Mouse (Mus musculus): ENCODE measurements at regions not wholly inside any gene's neighbourhood (a gene's known extent, or its start where the extent isn't known, plus 50 kb on each side); places are given as distances from the start of the nearest gene placed in this dataset.

DNA sequence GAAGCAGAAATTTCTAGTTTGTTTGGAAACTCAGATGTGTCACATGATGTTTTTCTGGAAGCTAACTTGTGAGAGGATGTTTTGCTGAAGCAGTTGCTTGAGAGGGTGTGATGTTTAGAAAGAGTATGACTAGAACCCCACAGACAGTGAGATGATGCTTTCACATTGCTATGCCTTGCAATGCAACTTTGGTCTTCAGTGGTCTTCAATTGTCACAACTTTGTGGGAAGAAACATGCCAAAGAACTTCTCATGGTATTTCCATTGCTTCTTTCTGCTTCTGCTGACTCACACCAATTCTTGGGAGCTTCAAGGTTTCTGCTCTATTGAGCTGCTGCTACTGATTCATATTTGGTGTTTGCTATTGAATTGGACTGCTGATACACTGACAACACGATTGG lies 365.3 kb upstream of the Tmem229a start:
- H3K27ac ChIP-seq (replicated peaks; ENCODE audit: low read depth, low read length) = no peak overlapping the region
- H3K9me3 ChIP-seq (ENCODE audit: control insufficient read depth, low read length) = no peaks in the 10 kb centered on the region
- H3K9ac ChIP-seq (replicated peaks; ENCODE audit: low read length) = no peak overlapping the region
- H3K4me2 ChIP-seq (ENCODE audit: low read length) = no peak overlapping the region
- DNase-seq (no peak), ATAC-seq (ENCODE audit: low FRiP score, low TSS enrichment) (no peak)
- no peaks in the 10 kb centered on the region for H3K27me3 ChIP-seq (ENCODE audit: control insufficient read depth, insufficient read depth, low read length)
- H3K4me1 ChIP-seq (ENCODE audit: control insufficient read depth, insufficient read depth, low read length) = no peaks in the 10 kb centered on the region
- 75% methylated on average over 1 of the region's 1 CpGs for WGBS
- H3K4me3 ChIP-seq (replicated peaks; ENCODE audit: low read depth, low read length) = no peak overlapping the region
- no peaks in the 10 kb centered on the region for H3K36me3 ChIP-seq (ENCODE audit: control insufficient read depth, insufficient read depth, low read length)

DNA sequence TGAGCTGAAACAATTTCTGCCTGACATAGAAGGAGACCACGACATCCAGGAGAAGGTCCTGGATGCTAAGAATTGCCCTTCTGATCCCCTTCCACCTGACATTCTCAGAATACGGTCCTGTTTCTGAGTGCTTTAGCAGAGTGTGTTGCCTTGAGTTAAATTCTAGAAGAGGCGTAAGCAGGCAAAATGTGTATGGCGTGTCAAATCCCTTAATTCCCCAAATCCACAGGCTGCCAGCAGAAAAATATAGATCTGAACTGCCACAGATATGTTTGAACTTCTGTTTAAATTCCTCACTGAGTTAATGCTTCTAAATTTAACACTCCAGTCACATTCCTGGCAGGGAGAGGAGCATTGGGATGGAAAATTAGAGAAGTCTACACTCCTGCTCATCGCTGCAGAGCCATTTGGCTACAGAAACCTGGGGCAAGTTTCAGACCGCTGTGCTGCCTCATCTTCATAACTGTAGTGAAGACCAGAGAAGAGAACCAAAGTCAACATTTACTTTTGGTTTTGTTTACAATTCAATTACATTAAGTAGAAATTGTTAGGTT lies 364.3 kb upstream of the Tmem229a start:
- ATAC-seq (ENCODE audit: low FRiP score, low TSS enrichment) (no peak), DNase-seq (peak; percentile 2)
- Histone ChIP-seq H3K27me3 (ENCODE audit: control insufficient read depth, insufficient read depth, low read length) (no peaks in the 10 kb centered on the region), H3K4me1 (ENCODE audit: control insufficient read depth, insufficient read depth, low read length) (no peaks in the 10 kb centered on the region), H3K9ac (replicated peaks; ENCODE audit: low read length) (no peak overlapping the region), H3K27ac (replicated peaks; ENCODE audit: low read depth, low read length) (no peak overlapping the region), H3K4me3 (replicated peaks; ENCODE audit: low read depth, low read length) (no peak overlapping the region), H3K4me2 (ENCODE audit: low read length) (no peak overlapping the region), H3K36me3 (ENCODE audit: control insufficient read depth, insufficient read depth, low read length) (no peaks in the 10 kb centered on the region), H3K9me3 (ENCODE audit: control insufficient read depth, low read length) (no peaks in the 10 kb centered on the region)
- 78% methylated on average over 6 of the region's 6 CpGs for WGBS

DNA sequence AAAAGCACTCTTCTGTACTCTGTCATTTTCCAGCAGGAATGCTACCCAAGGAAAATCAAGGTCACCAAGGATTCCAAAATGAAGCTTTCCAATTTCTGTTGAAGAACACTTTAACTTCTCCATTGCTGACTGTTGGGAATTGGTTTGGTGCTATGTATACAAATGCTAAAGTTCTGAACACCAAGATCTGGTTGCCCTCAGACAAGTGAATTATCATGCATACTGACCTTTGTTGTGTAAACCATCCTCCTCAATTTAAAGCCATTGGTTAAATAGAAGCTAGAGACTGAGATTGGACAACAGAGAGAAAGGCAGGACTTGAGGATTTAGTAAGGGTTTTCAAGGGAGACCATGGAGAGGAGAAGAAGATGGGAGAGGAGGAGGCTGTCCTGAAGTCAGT lies 351.4 kb upstream of the Tmem229a start:
- DNase-seq (no peak), ATAC-seq (ENCODE audit: low FRiP score, low TSS enrichment) (no peak)
- H3K4me3 ChIP-seq (replicated peaks; ENCODE audit: low read depth, low read length) = no peak overlapping the region
- no peaks in the 10 kb centered on the region for H3K9me3 ChIP-seq (ENCODE audit: control insufficient read depth, low read length)
- no peaks in the 10 kb centered on the region for H3K36me3 ChIP-seq (ENCODE audit: control insufficient read depth, insufficient read depth, low read length)
- H3K4me2 ChIP-seq (ENCODE audit: low read length) = no peak overlapping the region
- H3K27ac ChIP-seq (replicated peaks; ENCODE audit: low read depth, low read length) = no peak overlapping the region
- H3K27me3 ChIP-seq (ENCODE audit: control insufficient read depth, insufficient read depth, low read length) = no peaks in the 10 kb centered on the region
- no peak overlapping the region for H3K9ac ChIP-seq (replicated peaks; ENCODE audit: low read length)
- no peaks in the 10 kb centered on the region for H3K4me1 ChIP-seq (ENCODE audit: control insufficient read depth, insufficient read depth, low read length)

DNA sequence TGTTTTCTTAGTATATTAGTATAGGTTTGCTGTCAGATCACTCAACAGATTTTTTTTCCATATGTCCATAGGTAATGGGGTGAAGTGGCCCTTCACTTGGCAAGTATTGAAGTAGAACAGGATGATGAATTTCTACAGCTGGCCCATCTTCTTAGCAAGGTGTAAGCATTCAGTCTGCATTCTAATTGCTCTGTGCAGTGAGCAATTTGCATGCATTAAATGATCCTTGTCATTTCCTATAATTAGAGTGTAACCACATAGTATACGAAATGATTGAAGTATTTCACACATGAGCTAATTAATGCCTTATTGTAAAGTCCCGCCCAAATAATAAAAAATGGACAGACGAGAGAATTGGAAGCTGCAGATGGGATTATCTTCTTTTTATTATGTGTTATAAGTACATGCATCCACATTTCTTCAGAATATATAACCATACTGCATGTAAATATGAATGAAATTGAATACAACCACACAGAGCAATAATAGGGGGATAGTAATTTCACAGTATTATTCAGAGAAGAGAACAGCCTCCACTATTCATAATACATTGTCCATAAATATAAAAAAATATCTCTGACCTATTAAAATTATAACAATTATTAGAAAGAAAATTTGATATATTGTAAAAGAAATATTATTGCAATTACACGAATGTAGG lies 348.9 kb upstream of the Tmem229a start:
- Histone ChIP-seq H3K36me3 (ENCODE audit: control insufficient read depth, insufficient read depth, low read length) (no peaks in the 10 kb centered on the region), H3K27me3 (ENCODE audit: control insufficient read depth, insufficient read depth, low read length) (no peaks in the 10 kb centered on the region), H3K4me2 (ENCODE audit: low read length) (no peak overlapping the region), H3K4me3 (replicated peaks; ENCODE audit: low read depth, low read length) (no peak overlapping the region), H3K9me3 (ENCODE audit: control insufficient read depth, low read length) (no peaks in the 10 kb centered on the region), H3K9ac (replicated peaks; ENCODE audit: low read length) (no peak overlapping the region), H3K27ac (replicated peaks; ENCODE audit: low read depth, low read length) (no peak overlapping the region), H3K4me1 (ENCODE audit: control insufficient read depth, insufficient read depth, low read length) (no peaks in the 10 kb centered on the region)
- ATAC-seq (ENCODE audit: low FRiP score, low TSS enrichment) = no peak
- DNase-seq = peak; percentile 13
- WGBS = 81% methylated on average over 4 of the region's 4 CpGs

DNA sequence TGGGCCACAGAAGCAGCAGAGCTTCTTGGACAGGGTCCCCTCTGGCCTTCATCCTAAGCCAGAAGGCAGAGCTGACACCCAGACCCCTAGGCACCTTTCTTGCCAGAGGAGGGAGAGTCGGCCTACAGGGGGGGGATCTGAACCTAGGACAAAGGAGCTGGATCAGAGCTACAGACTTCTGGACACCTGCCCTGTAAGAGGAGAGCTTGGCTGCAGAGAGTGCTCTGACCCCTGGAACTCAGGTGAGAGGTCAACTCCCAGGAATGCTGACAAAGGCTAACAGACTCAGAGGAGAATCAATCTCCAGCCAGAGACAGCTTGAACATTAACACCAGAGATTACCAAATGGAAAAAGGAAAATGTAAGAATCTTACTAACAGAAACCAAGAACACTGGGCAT lies 335.5 kb upstream of the Tmem229a start:
- no peak for DNase-seq
- Histone ChIP-seq H3K9ac (replicated peaks; ENCODE audit: low read length) (no peak overlapping the region), H3K9me3 (ENCODE audit: control insufficient read depth, low read length) (no peaks in the 10 kb centered on the region), H3K36me3 (ENCODE audit: control insufficient read depth, insufficient read depth, low read length) (no peaks in the 10 kb centered on the region), H3K4me2 (ENCODE audit: low read length) (no peak overlapping the region), H3K4me1 (ENCODE audit: control insufficient read depth, insufficient read depth, low read length) (no peaks in the 10 kb centered on the region), H3K27me3 (ENCODE audit: control insufficient read depth, insufficient read depth, low read length) (no peaks in the 10 kb centered on the region), H3K27ac (replicated peaks; ENCODE audit: low read depth, low read length) (no peak overlapping the region), H3K4me3 (replicated peaks; ENCODE audit: low read depth, low read length) (no peak overlapping the region)
- no peak for ATAC-seq (ENCODE audit: low FRiP score, low TSS enrichment)
- 94% methylated on average over 1 of the region's 1 CpGs for WGBS

DNA sequence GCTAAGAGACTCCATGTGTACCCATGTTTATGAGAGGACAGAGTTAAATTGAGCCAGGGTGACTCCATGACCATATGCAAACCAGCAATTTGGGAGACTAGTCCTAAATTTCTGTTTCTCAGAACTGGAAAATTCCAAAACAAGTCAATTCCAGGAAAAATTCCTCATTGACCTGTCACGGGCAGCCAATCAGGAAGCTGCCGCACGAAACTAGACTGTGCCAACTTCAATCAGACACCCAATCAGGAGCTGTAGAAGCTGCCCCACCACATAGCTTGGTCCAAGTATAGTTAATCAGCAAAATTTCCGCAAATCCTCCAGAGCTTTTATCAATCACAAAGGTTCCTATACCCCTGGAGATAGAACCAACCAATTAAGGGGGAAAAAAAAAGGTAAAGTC lies 331.5 kb upstream of the Tmem229a start:
- H3K27ac ChIP-seq (replicated peaks; ENCODE audit: low read depth, low read length) = no peak overlapping the region
- WGBS = 96% methylated on average over 4 of the region's 4 CpGs
- H3K4me2 ChIP-seq (ENCODE audit: low read length) = no peak overlapping the region
- DNase-seq = no peak
- H3K4me1 ChIP-seq (ENCODE audit: control insufficient read depth, insufficient read depth, low read length) = no peaks in the 10 kb centered on the region
- H3K36me3 ChIP-seq (ENCODE audit: control insufficient read depth, insufficient read depth, low read length) = no peaks in the 10 kb centered on the region
- H3K9me3 ChIP-seq (ENCODE audit: control insufficient read depth, low read length) = no peaks in the 10 kb centered on the region
- ATAC-seq (ENCODE audit: low FRiP score, low TSS enrichment) = no peak
- no peak overlapping the region for H3K4me3 ChIP-seq (replicated peaks; ENCODE audit: low read depth, low read length)
- peaks cover 3% of the 10 kb centered on the region; the same call in 1 of the 2 replicates for H3K27me3 ChIP-seq (ENCODE audit: control insufficient read depth, insufficient read depth, low read length)
- H3K9ac ChIP-seq (replicated peaks; ENCODE audit: low read length) = no peak overlapping the region

DNA sequence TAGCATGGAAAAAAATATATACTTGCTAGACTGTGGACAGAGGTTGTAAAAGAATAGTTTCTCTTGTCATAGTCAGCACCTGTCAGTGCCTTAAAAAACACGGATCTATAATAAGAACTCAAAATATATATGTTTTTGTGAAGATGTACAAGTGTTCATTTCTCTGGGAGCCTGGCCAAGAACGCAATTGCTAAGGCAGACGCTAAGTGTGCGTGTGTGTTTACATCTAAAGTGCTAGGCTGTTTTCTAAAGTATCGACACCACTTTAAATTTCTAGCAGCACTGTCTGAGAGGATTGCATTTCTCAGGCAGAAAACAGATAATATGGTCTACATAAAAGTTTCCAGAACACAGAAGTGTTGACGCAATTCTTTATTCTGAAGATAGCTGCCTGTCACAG lies 330.2 kb upstream of the Tmem229a start:
- Histone ChIP-seq H3K36me3 (ENCODE audit: control insufficient read depth, insufficient read depth, low read length) (no peaks in the 10 kb centered on the region), H3K4me2 (ENCODE audit: low read length) (no peak overlapping the region), H3K9me3 (ENCODE audit: control insufficient read depth, low read length) (no peaks in the 10 kb centered on the region), H3K4me1 (ENCODE audit: control insufficient read depth, insufficient read depth, low read length) (no peaks in the 10 kb centered on the region), H3K9ac (replicated peaks; ENCODE audit: low read length) (no peak overlapping the region), H3K4me3 (replicated peaks; ENCODE audit: low read depth, low read length) (no peak overlapping the region), H3K27ac (replicated peaks; ENCODE audit: low read depth, low read length) (no peak overlapping the region), H3K27me3 (ENCODE audit: control insufficient read depth, insufficient read depth, low read length) (peaks cover 10% of the 10 kb centered on the region; the same call in 1 of the 2 replicates)
- no peak for DNase-seq
- no peak for ATAC-seq (ENCODE audit: low FRiP score, low TSS enrichment)
- 88% methylated on average over 6 of the region's 6 CpGs for WGBS

DNA sequence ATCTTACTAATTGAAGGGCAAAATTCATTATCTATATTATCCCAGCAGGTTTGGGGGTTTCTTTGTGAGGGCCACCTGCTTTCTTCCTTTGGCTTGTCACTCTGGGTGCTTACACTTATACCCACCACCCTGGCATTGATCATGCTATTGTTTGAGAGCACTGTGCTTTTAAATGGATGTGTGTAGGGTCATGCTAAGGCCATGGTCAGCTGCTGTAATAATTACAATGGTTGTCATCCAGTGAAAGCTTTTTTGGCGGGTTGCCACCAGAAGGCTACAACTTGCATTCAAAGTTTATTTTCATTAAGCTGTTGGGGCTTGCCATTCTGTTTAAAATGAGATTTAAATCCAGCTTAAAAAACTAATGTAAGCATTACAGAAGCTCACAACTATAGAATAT lies 322.4 kb upstream of the Tmem229a start:
- WGBS = 2% methylated on average over 1 of the region's 1 CpGs
- peak; percentile 84; the same call in 1 of the 2 replicates for ATAC-seq (ENCODE audit: low FRiP score, low TSS enrichment)

More for the DNA sequence above, 322.4 kb upstream of the Tmem229a start:
- Histone ChIP-seq H3K4me1 (ENCODE audit: control insufficient read depth, insufficient read depth, low read length) (peaks cover 8% of the 10 kb centered on the region; the same call in 1 of the 2 replicates), H3K4me2 (ENCODE audit: low read length) (no peak overlapping the region), H3K9me3 (ENCODE audit: control insufficient read depth, low read length) (no peaks in the 10 kb centered on the region), H3K27me3 (ENCODE audit: control insufficient read depth, insufficient read depth, low read length) (peaks cover 23% of the 10 kb centered on the region; the same call in 1 of the 2 replicates), H3K36me3 (ENCODE audit: control insufficient read depth, insufficient read depth, low read length) (no peaks in the 10 kb centered on the region), H3K27ac (replicated peaks; ENCODE audit: low read depth, low read length) (no peak overlapping the region), H3K9ac (replicated peaks; ENCODE audit: low read length) (no peak overlapping the region), H3K4me3 (replicated peaks; ENCODE audit: low read depth, low read length) (no peak overlapping the region)
- peak; percentile 77 for DNase-seq
